Mouse (Mus musculus) lung, postnatal 25 days (tissue): ENCODE results near the gene Disc1.

Source experiments
- DNase-seq: peaks from one replicate; pipeline ENCODE4 v3.0.0; 2022; ENCODE audit warnings: low spot score

Disc1 gene

GRCm38 (mm10) chr8:125053505-125054435 is at the start of gene Disc1:
Gene Disc1, plus strand, starts transcription at chr8:125054195.
- peak; percentile 38 for DNase-seq

GRCm38 (mm10) chr8:125012695-125013627 is 41.0 kb upstream of the Disc1 start, which contains the start of gene Tsnax:
Gene Tsnax, plus strand, starts transcription at chr8:125012997.
- peak; percentile 92 for DNase-seq

GRCm38 (mm10) chr8:125024085-125024484 is 29.9 kb upstream of the Disc1 start:
- no peak for DNase-seq

DNA sequence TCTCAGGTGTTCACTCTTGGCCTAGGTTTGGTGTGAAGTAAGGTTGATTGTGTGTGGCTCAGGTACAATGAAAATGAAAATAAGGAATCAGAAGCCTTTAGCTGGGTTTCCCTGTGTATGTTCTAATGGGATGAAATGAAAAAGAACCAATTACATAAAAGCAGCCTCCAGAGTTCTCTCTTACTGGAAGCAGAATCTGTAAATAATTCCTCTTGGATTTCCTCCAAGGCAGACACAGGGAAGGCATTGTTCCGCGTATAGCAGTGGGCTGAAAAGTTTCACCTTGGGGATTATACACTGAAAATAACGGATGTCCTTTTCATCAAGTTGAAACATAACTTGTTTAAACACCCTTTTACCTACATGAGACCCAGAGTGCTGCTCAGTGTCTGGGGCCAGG is 26.8 kb upstream of the Disc1 start:
- DNase-seq: no peak

DNA sequence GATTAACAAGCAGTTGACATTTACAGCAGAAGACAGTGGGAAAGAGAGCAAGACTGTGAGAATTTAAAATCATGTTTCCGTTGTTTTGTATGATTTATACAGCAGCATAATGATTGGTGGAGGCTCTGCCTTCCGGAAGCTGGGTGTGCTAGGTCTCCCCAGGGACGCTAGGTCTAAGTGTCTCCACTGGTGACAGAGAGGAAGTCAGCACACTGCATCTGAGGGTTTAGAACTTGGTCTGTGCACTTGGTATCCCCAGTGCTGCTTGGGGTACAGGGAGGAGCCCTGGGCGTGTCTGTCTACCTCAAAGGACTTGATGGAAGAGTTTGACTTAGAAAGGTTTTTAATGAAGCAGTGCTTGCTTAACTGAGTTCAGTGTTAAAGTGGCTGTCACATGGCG is 25.2 kb upstream of the Disc1 start:
- DNase-seq: no peak

DNA sequence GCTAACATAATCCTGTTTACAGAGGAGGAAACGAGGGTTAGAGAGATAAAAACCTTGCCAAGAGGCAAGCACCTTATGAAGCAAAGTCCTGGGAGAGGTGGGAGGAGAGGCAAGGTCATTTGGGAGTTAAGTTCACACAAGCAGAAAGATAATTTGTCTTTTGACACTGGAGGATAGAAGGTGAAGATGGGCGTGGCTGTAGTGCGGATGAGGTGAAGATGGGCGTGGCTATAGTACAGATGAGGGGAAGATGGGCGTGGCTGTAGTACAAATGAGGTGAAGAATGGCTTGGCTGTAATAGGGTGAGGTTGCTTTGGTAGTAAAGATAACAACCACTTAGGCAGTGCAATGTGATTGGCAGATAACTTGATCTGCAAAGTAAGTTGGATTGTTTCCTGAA is 22.7 kb upstream of the Disc1 start:
- no peak for DNase-seq

DNA sequence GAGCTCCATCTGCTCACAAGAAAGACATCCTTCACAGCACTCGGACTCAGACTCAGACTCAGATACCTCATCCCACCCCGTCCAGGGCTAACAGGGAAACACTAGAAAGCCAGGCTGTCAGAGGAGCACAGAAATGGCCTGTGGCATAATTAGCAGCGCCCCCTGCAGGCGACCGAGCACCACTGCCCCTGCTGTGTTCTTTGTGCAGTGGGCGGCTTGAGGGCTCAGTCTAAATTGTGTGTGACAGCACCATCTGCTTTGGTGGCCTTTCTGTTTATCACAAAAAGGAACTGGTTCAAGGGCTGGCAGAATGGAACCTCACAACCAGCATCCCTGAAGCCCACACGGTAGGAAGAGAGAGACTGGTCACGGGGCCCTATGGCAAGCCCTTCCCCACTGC is 19.3 kb upstream of the Disc1 start:
- peak; percentile 52 for DNase-seq

DNA sequence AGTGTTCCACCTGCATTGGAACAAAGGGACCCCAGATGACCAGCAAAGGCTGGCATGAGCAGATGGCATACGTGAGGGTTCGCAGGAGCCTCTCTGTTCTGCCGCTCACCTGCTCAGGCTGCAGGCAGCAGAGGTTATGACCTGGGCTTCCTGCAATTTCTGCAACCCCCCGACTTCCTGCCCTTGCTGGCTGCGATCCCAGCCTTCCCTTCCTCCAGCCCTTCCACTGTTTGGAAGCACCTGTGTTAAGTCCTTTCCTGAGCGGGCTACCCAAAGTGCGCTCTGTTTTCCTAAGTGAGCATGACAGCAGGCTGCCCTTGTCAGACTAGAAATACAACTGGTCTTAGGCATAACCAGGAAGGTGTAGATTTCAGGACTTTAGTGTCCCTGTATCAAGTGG is 16.9 kb upstream of the Disc1 start:
- DNase-seq: no peak

- no peak for DNase-seq
Observed at GRCm38 (mm10) chr8:125038731-125039130, 15.3 kb upstream of the Disc1 start.

GRCm38 (mm10) chr8:125040587-125041375 is 13.2 kb upstream of the Disc1 start:
- no peak for DNase-seq

DNA sequence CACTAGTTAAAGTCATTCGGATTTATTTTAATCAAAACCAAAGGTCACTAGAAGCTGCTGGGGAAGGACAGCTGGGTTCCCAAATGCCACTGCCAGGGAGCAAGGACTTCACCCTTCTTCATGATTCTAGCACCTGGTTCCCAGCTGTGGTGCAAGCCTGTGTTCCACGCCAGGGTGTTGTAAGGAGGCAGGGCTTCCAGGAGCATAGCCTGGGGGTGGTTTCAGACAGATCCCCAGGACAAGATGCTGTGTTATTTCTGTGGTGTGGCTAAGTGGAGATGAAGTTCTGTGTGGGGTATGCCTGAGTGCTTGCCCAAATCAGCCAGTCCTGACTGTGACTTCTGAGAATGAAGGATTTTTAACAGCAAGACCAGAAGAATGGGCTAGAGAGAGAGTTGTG is 12.5 kb upstream of the Disc1 start:
- no peak for DNase-seq

DNA sequence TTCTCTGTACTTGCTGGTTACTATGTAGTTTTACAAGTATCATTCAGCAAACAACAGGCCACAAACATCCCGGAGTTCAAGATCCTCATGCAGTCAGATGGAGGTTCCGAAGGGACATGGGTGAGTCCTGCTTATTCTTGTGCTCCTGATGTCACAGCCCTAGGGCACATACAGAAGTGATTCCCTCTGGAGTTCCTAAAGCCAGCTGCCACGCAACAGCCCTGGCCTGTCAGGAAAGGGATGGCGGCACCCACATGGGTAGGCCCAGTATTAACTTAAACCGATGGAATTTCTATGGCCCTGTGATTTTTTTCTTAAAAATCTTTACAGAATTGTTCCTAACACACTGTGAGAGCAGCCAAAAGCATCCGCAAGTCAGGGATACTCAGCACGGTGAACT is 10.6 kb upstream of the Disc1 start:
- DNase-seq: no peak

GRCm38 (mm10) chr8:125043935-125044334 is 10.1 kb upstream of the Disc1 start:
- DNase-seq: no peak

GRCm38 (mm10) chr8:125045760-125046159 is 8.2 kb upstream of the Disc1 start:
- DNase-seq: no peak

DNA sequence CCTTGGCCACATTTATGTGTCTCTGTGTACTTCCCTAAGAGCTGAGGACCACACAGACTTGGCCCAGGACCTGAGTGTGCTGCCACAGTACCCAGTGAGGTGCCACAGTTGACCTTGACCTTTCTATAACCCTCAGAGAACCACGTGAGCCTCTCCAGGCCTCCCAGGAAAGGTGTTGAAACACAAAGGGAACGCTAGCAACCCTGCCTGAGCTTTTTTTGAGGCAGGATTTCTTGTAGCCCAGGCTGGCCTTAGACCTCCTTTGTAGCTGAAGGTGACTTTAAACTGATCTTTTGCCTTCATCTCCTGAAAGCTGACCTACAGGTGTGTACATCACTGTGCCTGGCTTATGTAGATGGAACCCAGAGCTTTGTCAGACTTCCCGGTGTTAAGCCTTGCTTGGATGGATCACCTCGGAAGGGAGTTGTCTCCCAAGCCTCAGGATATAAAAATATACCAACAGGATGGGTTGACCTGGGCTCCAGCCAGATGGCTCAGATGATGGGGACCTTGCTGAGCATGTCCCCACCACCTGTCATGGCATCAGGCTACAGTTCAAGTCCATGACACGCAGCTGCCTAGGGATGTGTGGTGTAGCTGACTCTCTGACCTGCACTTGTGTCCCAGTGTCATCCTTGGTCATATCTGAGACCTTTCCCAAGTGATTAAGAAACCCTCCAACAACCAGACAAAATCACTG is 4.8 kb upstream of the Disc1 start:
- no peak for DNase-seq

GRCm38 (mm10) chr8:125049826-125050225 is 4.2 kb upstream of the Disc1 start:
- no peak for DNase-seq

DNA sequence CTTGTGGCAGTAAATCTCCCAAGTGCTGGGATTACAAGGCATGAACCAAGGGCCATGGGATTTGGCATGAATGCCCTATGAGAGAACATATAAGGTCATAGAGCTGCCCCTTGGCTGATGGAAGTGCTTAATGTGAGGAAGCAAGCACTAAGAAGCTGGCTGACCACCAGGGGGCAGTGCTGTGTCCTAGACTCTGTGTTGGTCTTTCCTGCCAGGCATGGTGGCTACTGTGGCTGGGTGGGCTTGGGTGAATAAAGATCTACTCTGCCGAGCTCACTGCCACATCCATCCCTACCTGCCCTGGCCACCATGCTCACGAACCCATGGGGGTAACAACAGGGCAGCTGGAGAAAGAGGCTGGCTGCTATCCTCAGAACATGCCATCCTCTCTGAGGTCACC is 2.0 kb upstream of the Disc1 start:
- DNase-seq: peak; percentile 63

DNA sequence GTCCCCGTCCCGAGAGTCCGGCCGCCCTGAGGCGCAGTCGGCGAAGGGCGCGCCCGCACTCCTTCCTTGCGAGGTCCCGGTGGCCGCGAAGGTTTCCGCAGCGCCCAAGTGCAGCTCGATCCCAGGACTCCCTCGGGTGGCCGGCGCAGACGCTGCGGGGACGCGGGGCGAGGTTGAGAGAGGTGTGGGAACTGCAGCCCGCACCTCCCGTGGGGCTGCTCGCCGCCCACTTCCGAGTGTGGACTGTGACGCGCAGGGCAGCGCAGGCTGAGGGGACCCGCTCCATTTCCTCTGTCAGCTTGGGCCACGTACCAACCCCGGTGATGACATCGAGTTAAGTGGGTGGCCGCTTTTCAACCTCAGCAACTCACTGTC is 428 bp downstream of the Disc1 start:
- DNase-seq: peak; percentile 66

DNA sequence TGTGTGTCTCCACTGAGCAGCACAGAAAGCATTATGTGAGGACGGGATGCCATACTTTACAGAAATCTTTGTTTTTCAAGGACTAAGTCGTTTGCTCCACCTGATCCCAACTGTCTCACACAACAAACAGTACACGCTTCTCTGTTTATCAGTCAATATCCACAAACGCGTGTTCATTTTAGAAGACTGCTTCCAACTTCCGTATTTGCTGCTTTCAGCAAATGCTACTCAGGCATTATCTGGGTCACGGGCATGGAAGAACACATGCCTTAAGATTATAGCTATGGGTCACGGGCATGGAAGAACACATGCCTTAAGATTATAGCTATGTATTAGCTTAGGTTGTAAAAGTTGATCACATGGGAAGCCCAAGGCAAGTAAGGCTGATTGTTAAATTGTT is 6.9 kb downstream of the Disc1 start:
- DNase-seq: no peak

- DNase-seq: no peak
Observed at GRCm38 (mm10) chr8:125065596-125065995, 11.6 kb downstream of the Disc1 start.

DNA sequence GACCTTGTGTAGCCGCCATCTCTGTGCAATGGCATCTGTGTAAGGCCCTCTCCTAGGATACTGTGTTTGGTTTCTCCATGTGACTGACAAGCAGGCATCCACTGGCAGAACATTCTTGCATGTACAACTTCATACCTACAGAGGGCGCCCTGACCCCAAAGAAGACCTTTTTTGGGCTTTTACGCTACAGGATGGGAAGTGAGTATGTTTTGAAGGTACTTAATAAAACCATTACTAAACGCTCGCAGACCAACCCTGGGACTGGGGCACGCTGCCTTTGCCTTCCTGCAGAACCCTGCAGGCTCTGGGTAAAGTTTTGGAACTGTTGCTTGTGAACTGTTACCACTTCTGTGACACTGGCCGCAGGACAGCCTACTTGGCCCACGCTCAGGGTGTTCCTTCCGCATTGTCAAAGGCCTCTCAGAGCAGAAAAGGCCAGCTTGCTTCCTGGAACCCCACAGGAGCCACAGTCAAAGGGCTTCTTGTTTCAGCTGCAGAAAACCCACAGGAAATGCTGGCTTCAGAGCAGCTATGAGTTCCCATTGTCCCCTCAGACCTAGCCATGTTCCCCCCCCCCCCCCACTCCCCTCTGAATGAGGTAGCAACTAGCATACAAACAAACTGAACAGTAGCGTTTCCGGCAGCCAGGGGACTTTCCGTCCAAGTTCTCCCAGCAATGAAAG is 13.1 kb downstream of the Disc1 start:
- peak; percentile 78 for DNase-seq
